Mouse (Mus musculus): ENCODE results near the gene Necap2. TPM values are rescaled to one million over a fixed set of nuclear protein-coding genes. Genes with fewer than 3 reads are reported as not detected.

Gene Necap2
- total RNA-seq (2015; ENCODE audit: low replicate concordance) (51.1 and 67.4 TPM in 2 replicates), total RNA-seq (2017; ENCODE audit: low replicate concordance) (45.2 and 108 TPM in 2 replicates)

DNA sequence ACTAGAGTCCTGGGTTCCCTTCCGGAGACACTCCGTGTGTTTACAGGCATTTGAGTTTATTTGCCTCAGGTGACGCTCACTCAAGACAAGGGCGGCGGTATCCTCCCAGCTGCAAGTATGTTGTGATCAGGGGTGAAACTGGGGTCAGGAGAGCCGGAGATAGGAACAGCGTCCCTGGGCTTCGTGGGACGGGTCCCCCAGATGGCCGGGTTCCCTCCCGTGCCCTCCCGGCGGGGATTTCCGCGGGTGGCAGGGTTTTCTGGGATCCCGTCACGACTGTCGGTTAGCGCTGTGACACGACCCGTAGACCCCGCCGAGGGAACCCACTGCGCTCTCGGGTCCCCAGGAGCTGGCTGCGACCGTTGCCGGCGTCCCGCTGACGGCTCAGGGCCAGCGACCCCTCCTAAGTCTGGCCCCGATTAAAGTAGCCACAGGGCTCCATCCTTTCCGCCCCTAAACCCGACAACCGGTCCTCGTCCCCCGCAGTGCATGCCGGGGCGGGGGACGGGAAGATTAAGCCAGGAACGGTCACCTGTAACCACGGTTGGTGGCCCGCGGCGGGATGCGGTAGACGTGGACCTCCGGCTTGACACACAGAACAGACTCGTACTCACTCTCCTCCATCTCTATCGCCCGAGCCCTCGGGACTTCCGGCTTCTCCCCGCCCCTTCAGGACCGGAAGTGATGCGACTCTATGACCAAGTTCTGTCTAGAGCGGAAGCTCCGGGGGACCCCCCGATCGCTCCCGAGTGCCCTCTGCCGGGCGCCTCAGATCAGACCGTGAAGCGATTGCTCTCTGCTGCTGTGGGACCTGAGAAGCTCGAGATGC is at the start of gene Necap2:
Necap2 (minus strand) TSS at position 677 of the 829 bp plus-strand sequence.
- peak; percentile 84 for ATAC-seq (replicated peaks; ENCODE audit: low FRiP score, poor library complexity, severe bottlenecking)

DNA sequence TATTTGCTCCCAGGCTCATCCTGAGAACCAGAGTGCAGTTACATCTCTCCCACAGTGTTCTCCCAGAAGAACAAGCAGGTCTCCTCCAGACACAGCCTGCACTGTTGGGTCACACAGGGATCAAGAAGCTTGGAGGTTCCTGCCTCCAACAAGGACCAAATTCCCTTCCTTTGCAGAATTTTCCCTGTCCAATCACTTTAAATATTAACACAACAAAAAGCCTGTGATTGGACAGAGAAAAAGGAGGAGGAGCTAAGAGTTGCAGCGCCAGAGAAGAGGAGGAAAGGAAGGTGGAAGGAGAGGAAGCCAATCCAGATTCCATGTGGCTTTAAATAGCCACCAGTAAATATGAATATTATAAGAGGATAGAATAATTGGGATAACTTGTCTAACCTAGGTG is 44.9 kb upstream of the Necap2 start:
- no peak for ATAC-seq (replicated peaks; ENCODE audit: low FRiP score, poor library complexity, severe bottlenecking)

DNA sequence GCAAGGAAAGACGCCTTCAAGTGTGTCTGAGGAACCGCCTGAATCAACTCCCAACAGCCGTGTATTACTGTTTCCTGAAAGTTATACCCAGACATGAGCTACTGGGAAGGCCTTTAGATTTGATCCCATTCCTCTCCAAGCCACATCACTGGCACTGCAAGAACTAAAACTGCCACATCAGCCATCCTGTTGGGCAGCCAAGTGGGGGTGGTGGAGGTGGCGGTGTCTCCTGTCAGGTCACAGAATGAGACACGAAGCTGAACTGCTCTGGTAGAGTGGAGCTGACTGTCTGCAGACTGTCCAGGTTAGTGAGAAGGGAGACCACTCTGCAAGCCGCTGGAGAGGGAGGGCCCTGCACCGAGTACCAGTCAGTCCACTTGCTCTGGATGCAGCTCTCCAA is 44.5 kb upstream of the Necap2 start:
- no peak for ATAC-seq (replicated peaks; ENCODE audit: low FRiP score, poor library complexity, severe bottlenecking)

DNA sequence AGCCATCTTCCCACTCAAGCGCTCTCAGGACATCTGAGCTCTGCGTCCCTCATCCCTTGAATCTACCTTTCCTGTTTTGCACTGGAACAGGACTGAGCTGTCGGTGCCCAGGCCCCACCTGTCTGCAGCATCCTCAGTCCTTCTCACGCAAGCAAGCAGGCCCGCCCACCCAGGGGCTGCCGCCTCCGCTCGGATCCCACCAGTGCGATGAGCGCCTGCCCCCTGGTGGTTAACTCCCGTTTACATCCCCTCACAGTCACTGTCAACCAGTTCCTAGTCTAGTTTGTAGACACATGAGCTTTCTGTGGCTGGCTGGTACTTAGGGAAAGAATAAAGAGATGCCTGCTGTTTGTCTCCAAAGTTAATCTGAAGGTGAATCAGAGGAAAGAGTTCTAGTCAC is 42.5 kb upstream of the Necap2 start:
- ATAC-seq (replicated peaks; ENCODE audit: low FRiP score, poor library complexity, severe bottlenecking): no peak

DNA sequence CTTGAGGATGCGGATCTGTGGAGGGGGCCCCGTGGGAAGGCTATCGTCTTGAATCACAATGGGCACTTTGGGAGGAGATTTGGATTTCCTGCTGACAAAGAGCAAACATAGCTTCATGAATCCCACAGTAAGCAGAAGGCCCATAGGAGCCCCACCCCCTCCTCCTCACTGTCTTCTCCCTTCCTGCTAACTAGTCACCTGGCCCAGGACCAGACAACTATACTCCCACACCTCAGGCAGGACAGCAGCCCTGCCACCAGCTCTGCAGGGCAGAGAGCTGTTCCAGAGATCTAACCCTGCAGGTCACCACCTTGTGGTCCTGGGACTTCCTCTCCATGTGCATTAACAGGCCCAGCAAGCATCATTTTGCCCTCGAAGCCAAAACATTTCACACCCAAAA is 40.5 kb upstream of the Necap2 start:
- ATAC-seq (replicated peaks; ENCODE audit: low FRiP score, poor library complexity, severe bottlenecking): no peak

DNA sequence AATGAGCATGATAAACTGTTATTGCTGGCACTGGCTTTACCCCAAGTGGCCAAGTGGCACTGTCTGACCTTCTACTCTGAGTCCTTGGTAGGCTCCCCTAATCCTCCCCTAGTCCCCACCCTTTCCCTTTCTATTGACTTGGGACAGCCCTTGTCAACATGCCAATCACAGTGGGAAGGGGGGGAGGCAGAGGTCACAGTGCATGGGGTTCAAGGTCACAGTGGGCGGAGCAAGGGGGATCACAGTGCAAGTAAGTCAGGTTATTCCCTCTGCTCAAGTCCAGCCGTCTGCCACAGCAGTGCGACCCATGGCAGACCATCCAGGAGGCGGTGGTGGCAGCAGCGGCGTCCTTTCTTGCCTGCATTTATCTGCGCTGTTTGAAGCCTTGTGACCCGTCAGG is 37.2 kb upstream of the Necap2 start:
- ATAC-seq (replicated peaks; ENCODE audit: low FRiP score, poor library complexity, severe bottlenecking): no peak

DNA sequence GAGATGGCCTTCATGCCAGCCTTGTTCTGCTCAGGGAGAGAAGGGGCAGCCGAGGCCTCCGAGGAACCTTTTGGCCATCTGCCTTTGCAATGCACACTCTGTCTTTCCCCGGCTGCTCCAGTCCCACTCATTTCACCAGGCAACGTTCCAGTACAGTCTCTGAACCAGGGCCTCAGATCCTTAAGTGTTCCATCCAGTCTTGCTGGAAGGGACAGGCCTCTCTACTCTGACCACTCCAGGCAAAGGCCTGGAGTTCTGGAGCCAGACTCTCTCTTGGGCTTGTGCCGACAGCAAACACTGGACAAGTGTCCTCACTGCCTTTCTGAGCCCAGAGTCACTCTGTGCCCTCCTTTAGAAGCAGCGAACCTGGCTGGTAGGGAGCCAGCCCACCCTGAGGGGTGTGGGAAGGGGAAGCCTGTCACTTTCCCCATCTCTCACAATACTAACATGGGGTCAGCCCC is 36.4 kb upstream of the Necap2 start:
- ATAC-seq (replicated peaks; ENCODE audit: low FRiP score, poor library complexity, severe bottlenecking): no peak

DNA sequence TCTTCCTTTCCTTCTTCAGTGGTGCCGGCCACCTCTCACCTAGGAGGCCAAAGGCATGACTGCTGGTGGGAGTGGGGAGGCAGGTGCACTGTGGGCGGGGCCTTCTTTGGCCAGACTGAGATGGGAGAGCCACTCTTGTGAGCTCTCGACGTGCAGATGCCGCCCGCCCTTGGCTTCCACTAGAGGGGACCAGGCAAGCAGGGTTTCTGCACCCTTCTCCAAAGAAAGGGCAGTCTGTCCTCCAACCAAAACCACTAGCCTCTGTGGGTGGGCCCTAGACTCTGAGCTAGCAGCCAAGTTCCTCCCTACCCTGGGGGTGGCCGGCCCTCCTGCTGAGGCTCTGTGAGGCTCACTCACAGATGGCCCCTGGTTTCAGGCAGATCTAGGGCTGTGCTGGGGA is 35.7 kb upstream of the Necap2 start:
- no peak for ATAC-seq (replicated peaks; ENCODE audit: low FRiP score, poor library complexity, severe bottlenecking)

DNA sequence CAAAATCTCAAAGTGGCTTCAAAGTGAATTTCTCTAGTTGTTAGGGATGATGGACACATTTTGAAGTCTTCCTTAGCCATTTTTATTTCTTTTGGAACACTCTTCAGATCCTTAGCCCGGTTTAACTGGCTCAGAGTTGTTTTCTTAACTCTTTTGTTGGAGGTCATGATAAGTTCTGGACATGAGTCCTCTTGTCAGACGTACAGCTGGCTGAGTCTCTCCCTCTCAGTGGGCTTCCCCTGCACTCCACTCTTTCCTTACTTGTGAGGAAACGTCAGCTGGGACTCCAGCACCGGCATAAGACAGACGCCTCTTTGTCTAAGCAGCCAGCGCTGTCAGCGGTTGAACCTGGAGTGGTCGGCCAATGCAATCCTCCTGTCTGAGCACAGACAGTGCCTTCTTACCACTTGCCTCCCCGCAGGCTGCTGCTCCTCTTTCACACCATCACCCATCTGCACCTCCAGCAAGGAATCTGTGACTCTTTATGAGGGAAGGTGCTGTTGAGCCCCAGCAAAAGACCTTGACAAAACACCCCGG is 30.1 kb upstream of the Necap2 start:
- ATAC-seq (replicated peaks; ENCODE audit: low FRiP score, poor library complexity, severe bottlenecking): no peak

DNA sequence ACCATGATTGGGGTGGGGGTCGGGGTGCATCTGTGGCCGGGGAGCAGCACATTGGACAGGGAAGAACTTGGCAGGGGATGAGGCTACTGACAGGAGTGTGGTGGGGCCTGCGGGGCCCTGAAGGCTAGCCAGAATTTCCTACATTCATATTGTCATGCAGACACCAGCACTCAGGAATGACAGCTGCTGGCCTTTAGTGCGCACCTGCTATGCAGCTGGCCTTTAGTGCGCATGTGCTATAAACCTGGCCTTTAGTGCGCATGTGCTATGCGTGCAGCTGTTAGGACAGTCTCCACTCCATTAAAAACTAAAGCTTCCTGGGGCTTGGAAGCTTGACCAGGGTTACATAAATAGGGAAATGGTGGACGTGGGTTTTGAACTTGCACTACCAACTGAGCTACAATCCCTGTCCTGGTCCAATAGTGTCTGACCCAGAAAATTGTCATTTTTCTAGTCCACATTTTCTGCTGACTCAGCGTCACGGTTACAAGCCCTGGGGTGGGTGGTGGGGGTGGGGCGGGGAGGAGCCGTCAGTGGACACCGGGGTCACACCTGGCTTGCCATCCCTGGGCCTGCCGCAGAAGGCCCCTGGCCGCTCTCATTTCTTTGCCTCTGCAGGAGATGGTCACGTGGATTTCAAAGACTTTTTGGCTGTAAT is 28.5 kb upstream of the Necap2 start:
- no peak for ATAC-seq (replicated peaks; ENCODE audit: low FRiP score, poor library complexity, severe bottlenecking)

DNA sequence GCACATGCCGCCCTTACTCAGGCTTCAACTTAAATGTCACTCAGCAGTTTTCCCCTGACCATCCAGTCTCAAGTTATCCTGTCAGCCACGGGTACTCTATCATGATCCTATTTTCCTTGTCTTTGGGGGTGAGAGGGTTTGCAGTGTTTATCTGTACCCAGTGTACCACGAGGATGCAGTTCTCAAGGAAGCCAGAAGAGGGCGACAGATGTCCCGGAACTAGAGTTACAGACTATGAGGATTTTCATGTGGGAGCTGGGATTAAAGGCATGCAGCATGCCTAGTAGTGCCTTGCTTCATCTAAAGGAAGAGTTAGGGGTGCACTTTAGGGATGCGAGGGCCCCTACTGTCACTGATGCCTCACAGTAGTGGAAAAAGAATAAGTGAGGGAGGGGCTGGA is 23.7 kb upstream of the Necap2 start:
- no peak for ATAC-seq (replicated peaks; ENCODE audit: low FRiP score, poor library complexity, severe bottlenecking)

DNA sequence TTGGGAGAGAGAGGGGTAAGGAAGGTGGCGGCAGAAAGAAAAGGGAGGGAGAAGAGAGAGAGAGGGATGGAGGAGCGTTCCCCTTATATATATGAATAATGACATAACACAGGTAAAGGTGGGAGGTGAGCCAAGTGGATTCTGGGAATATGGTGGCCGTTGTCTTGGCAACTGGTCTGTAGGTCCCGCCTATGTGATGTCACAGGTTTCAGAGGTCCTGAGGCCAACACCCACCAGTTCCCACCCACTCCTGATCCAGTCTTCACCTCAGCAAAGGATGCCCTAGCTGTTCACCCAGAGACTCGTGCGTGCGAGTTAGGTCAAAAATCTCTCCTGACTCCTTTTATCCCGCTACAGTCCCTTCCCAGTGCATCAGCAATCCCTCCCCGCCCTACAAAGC is 23.1 kb upstream of the Necap2 start:
- no peak for ATAC-seq (replicated peaks; ENCODE audit: low FRiP score, poor library complexity, severe bottlenecking)

DNA sequence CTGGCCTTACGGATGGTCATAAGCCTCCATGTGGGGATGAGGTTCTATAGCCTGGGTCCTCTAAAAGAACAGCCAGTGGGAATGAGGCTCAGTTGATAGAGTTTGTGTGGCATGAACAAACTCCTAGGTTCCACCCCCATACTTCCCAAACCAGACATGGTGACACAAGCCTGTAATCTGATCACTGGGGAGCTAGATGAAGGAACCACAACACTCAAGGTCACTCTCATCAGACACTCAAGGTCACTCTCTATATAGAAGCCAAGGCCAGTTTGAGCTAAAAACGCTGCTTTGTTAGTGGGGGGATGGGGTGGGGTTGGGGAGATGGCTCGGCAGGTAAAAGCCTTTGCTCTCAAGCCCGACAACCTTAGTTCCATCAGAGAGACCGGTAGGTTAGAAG is 21.8 kb upstream of the Necap2 start:
- no peak for ATAC-seq (replicated peaks; ENCODE audit: low FRiP score, poor library complexity, severe bottlenecking)

DNA sequence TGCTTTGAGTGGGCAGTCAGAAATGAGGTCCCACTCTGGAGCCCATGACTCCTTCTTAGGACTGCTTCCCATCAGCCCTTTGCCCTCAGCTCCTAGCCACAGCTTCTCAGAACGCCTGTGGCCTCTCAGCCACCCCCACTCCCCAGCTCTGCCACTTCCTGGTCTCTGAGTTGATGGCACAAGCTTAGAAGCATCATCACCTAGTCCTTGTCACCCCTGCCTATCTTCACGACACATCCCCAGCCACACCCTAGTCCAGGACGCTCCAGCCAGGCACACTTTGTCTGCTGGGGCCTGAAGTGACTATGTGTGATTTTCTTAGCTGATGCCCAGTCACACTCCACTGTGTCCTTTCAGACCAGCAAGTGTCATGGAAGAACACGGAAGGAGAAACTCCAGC is 20.8 kb upstream of the Necap2 start:
- ATAC-seq (replicated peaks; ENCODE audit: low FRiP score, poor library complexity, severe bottlenecking): no peak

DNA sequence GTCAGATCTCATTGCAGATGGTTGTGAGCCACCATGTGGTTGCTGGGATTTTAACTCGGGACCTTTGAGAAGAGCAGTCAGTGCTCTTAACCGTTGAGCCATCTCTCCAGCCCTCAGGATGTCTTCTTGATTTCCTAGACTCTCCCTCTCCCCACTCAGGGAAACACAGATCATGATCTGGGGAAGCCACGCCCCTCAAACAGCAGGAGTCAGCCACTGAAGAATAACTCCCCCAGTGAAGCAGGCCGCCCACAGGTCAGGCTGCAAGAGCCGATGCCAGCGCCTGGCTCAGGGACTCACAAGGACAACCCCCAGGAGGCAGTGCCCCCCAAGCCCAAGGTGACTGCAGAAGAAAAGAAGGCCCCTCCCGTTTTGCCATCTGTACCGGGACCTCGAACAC is 18.6 kb upstream of the Necap2 start:
- no peak for ATAC-seq (replicated peaks; ENCODE audit: low FRiP score, poor library complexity, severe bottlenecking)

DNA sequence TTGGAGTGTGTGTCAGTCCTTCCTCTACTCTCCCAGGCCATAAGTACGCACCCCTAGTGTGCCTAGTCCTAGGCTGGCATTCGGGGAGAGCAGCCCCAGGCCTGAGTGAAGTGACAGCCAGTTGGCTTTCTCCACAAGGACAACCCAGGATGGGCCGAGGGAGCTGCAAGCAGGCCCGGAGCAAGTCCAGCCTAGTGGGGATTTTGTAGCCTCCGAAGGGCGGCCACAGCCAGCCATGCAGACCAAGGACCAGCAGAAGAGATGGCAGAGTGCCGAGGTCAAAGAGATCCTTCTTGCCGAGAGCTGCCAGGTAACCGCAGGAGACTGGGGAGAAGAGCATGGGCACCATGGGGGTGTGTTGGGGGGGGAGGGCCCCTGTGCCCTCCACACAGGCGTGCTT is 16.9 kb upstream of the Necap2 start:
- no peak for ATAC-seq (replicated peaks; ENCODE audit: low FRiP score, poor library complexity, severe bottlenecking)

DNA sequence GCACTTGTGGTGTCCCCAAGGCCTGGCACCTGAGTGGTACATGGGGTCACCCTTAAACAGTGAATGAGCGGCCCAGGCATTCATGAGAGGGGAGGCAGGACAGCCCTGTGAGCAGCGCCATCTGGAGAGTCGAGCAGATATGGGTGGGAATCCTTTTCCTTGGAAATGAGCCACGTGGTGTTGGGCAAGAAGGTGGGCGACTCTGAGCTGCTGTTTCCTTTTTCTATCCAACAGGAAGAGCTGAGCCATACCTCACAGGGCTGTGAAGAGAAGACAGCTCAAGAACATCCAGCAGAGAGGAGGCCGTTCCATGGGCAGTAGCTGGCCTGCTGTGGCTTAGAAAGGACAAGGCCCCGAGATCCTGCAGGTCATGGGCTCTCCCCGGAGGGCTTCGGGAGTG is 10.6 kb upstream of the Necap2 start:
- ATAC-seq (replicated peaks; ENCODE audit: low FRiP score, poor library complexity, severe bottlenecking): no peak

DNA sequence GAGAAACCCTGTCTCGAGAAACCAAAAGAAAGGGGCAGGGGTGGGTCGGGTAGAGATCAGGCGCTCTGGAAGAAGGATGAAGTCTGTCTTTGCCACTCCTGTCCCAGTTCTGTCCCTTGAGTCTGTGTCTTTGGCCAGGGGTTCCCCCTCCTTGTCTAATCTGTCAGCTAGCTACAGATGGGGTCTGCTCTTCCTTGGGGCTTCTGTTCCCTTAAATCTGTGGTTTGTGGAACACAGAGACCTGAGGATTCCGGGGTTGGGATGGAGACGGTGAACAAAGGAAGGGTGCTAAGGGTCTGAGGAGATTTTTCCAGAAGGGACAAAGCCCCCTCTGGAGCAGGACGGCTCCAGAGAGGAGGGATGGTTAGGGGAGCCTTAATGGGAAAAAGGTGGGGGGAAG is 9.9 kb upstream of the Necap2 start, which contains the start of gene Spata21:
Spata21 (plus strand) TSS at position 301 of the 400 bp plus-strand sequence.
- no peak for ATAC-seq (replicated peaks; ENCODE audit: low FRiP score, poor library complexity, severe bottlenecking)

DNA sequence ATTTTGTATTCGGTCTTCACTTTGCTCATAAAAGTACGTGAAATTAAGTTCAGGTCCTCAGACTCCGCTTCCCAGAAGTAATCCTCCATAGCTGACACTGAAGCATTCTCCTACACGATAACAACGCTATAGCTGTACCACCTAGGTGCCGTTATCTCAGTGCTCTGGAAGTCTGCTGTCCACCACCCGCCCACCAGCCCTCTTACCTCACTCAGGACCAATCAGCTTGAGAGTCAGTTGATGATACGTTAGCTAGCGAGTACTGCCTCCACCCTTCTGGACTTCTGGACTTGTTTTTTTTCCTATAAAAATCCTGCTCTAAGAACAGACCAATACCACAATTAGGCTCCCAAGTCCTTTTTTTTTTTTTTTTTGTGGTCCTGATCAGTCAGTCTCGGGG is 8.7 kb upstream of the Necap2 start:
- ATAC-seq (replicated peaks; ENCODE audit: low FRiP score, poor library complexity, severe bottlenecking): 0 out of 2 replicates have a peak, but pooled peaks have one; percentile 31

DNA sequence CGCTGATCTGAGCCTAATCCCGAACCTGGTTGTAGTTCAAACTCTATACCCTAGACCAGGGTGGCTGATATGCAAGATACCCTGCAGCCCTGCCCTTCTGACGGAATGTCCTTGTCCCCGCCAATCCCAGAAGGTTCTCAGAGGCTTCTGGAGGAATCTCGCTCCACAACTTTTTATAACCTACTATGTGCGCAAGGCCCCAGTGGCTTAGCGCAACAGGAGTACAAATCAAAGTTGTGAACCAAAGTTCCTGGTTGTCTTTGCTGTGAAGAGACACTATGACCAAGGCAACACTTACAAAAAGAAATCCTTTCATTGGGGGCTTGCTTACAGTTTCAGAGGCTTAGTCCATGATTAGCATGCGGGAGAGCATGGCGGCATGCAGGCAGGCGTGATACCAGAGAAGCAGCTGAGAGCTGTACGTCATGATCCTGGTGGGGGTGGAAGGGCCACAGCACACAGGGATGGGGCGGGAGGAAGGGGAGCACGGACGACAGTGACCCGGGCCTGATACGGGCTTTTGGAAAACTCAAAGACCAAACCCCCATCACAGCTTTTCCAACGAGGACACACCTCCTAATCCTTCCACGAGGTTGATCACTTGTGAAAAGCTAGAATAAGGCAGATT is 467 bp upstream of the Necap2 start:
- ATAC-seq (replicated peaks; ENCODE audit: low FRiP score, poor library complexity, severe bottlenecking): no peak

Data from erythroid progenitor cell, adult 5-6 weeks (primary cell).